Mouse (Mus musculus) liver, adult 2 months (tissue): ENCODE data around the gene Erp44. TPM values are rescaled to one million over a fixed set of nuclear protein-coding genes. Genes with fewer than 3 reads are reported as not detected.

ENCODE experiments used
- DNase-seq: peaks from one replicate; pipeline ENCODE4 v3.0.0-alpha.2; 2011; ENCODE audit warnings: low read depth, low spot score; ENCODE audit errors: extremely low read depth
- H3K27ac ChIP-seq: fragments of 200-500 bp; replicated peaks from 2 replicates; pipeline ENCODE4 v1.5.1; 2012; ENCODE audit warnings: low read depth, mild to moderate bottlenecking, control low read depth, inconsistent platforms, low read length; ENCODE audit not compliant: insufficient read depth
- H3K27me3 ChIP-seq: fragments of 200-500 bp; 2 replicates; pipeline ENCODE4 v1.6.1; 2012; ENCODE audit warnings: mild to moderate bottlenecking, moderate library complexity, low read length, inconsistent platforms; ENCODE audit not compliant: control insufficient read depth, insufficient read depth
- H3K36me3 ChIP-seq: fragments of 200-500 bp; 2 replicates; pipeline ENCODE4 v1.6.1; 2012; ENCODE audit warnings: low read length, inconsistent platforms; ENCODE audit not compliant: control insufficient read depth, insufficient read depth
- H3K4me1 ChIP-seq: fragments of 200-500 bp; 2 replicates; pipeline ENCODE4 v1.6.1; 2011; ENCODE audit warnings: low read length; ENCODE audit not compliant: control insufficient read depth, insufficient read depth
- H3K4me3 ChIP-seq: fragments of 200-500 bp; 2 replicates; pipeline ENCODE4 v1.5.1; 2011; ENCODE audit warnings: low read depth, mild to moderate bottlenecking, control low read depth, low read length, moderate library complexity; ENCODE audit not compliant: insufficient read depth
- H3K79me2 ChIP-seq: fragments of 200-500 bp; 2 replicates; pipeline ENCODE4 v1.6.1; 2012; ENCODE audit warnings: inconsistent platforms, mild to moderate bottlenecking, low read length, moderate library complexity; ENCODE audit not compliant: control insufficient read depth, insufficient read depth
- H3K9ac ChIP-seq: fragments of 200-500 bp; 2 replicates; pipeline ENCODE4 v1.6.1; 2012; ENCODE audit warnings: low read depth, mild to moderate bottlenecking, control low read depth, inconsistent platforms, low read length
- CTCF ChIP-seq: fragments of 200-500 bp; IDR thresholded peaks from 2 replicates; pipeline ENCODE4 v1.5.1; 2011; ENCODE audit warnings: low read depth, low read length, control low read depth
- POLR2A ChIP-seq: fragments of 200-500 bp; IDR thresholded peaks from 2 replicates; pipeline ENCODE4 v1.6.1; 2011; ENCODE audit warnings: low read length, control low read depth; ENCODE audit not compliant: insufficient read depth; ENCODE audit errors: extremely low read depth
- WGBS: fragments of 180-500 bp; shearing (Covaris S2); methylation state at CpG from one replicate; pipeline ENCODE4 v1.1.7; 2018; 5-methylcytosine and 5-hydroxymethylcytosine counted together
- polyA plus RNA-seq: library from polyadenylated mRNA; depleted of rRNA; stranded (reverse); fragments of >200 nt; gene quantifications from 2 replicates; pipeline ENCODE4 v1.2.3, GENCODE M21; 2012
- total RNA-seq: library from RNA; depleted of rRNA; stranded (reverse); fragments of >200 nt; gene quantifications from 2 replicates; pipeline ENCODE4 v1.2.3, GENCODE M21; 2014

Erp44 gene
- total and polyA plus RNA-seq, 2 experiments, result 22.3 to 50.9 TPM

- 82% methylated on average over 3 of the region's 3 CpGs for WGBS
- TF ChIP-seq POLR2A (no peak), CTCF (no peak)
- no peak for DNase-seq
- no peak overlapping the region for H3K4me3 ChIP-seq
- H3K27me3 ChIP-seq, result no peaks in the 10 kb centered on the region
- peaks cover 13% of the 10 kb centered on the region for H3K36me3 ChIP-seq
- H3K27ac ChIP-seq, result no peak overlapping the region
- H3K4me1 ChIP-seq, result no peaks in the 10 kb centered on the region
- no peak overlapping the region for H3K9ac ChIP-seq
- peaks cover 5% of the 10 kb centered on the region; the same call in 1 of the 2 replicates for H3K79me2 ChIP-seq
These were observed 42.6 kb downstream of the Erp44 start for GRCm38 (mm10) chr4:48236721-48237120.

- Histone ChIP-seq H3K27me3 (no peaks in the 10 kb centered on the region), H3K9ac (no peak overlapping the region), H3K4me3 (no peak overlapping the region), H3K36me3 (peaks cover 2% of the 10 kb centered on the region; the same call in 1 of the 2 replicates), H3K27ac (no peak overlapping the region), H3K79me2 (peaks cover 3% of the 10 kb centered on the region; the same call in 1 of the 2 replicates), H3K4me1 (no peaks in the 10 kb centered on the region; the same call in 1 of the 2 replicates)
- DNase-seq, result peak; percentile 15
- WGBS, result 34% methylated on average over 3 of the region's 3 CpGs
- no peak for TF ChIP-seq CTCF
- no peak for TF ChIP-seq POLR2A
These were observed 52.6 kb downstream of the Erp44 start for GRCm38 (mm10) chr4:48226800-48227199.

GRCm38 (mm10) chr4:48225604-48226003 lies 53.8 kb downstream of the Erp44 start:
- peak; percentile 22 for DNase-seq
- Histone ChIP-seq H3K4me3 (no peak overlapping the region), H3K4me1 (no peaks in the 10 kb centered on the region; the same call in 1 of the 2 replicates), H3K27ac (no peak overlapping the region), H3K79me2 (peaks cover 7% of the 10 kb centered on the region; the same call in 1 of the 2 replicates), H3K27me3 (no peaks in the 10 kb centered on the region), H3K9ac (no peak overlapping the region), H3K36me3 (peaks cover 2% of the 10 kb centered on the region; the same call in 1 of the 2 replicates)
- WGBS, result 16% methylated on average over 3 of the region's 3 CpGs
- TF ChIP-seq CTCF, result no peak
- no peak for TF ChIP-seq POLR2A

- 34% methylated on average over 2 of the region's 2 CpGs for WGBS
- H3K27ac ChIP-seq, result no peak overlapping the region
- peaks cover 7% of the 10 kb centered on the region; the same call in 1 of the 2 replicates for H3K79me2 ChIP-seq
- no peaks in the 10 kb centered on the region for H3K27me3 ChIP-seq
- DNase-seq, result peak; percentile 54
- H3K4me1 ChIP-seq, result no peaks in the 10 kb centered on the region; the same call in 1 of the 2 replicates
- peaks cover 2% of the 10 kb centered on the region; the same call in 1 of the 2 replicates for H3K36me3 ChIP-seq
- TF ChIP-seq POLR2A (no peak), CTCF (peak; percentile 86)
- no peak overlapping the region for H3K9ac ChIP-seq
- H3K4me3 ChIP-seq, result no peak overlapping the region
These were observed 54.2 kb downstream of the Erp44 start for GRCm38 (mm10) chr4:48225173-48225572.

- Histone ChIP-seq H3K36me3 (peaks cover 35% of the 10 kb centered on the region), H3K27me3 (no peaks in the 10 kb centered on the region), H3K79me2 (no peaks in the 10 kb centered on the region), H3K9ac (no peak overlapping the region), H3K4me3 (no peak overlapping the region), H3K27ac (no peak overlapping the region), H3K4me1 (no peaks in the 10 kb centered on the region)
- TF ChIP-seq CTCF, result no peak
- no peak for TF ChIP-seq POLR2A
- WGBS, result 100% methylated on average over 4 of the region's 4 CpGs
- DNase-seq, result no peak
These were observed 75.8 kb downstream of the Erp44 start for GRCm38 (mm10) chr4:48203564-48203963.

- H3K27ac ChIP-seq, result no peak overlapping the region
- H3K4me1 ChIP-seq, result peaks cover 4% of the 10 kb centered on the region; the same call in 1 of the 2 replicates
- H3K27me3 ChIP-seq, result no peaks in the 10 kb centered on the region
- no peaks in the 10 kb centered on the region for H3K79me2 ChIP-seq
- no peak overlapping the region for H3K9ac ChIP-seq
- no peak for DNase-seq
- H3K36me3 ChIP-seq, result peaks cover 25% of the 10 kb centered on the region
- no peak overlapping the region for H3K4me3 ChIP-seq
- WGBS, result 83% methylated on average over 8 of the region's 8 CpGs
- TF ChIP-seq CTCF (no peak), POLR2A (no peak)
These were observed 80.9 kb downstream of the Erp44 start for GRCm38 (mm10) chr4:48198447-48198846.
